Mouse (Mus musculus): ENCODE data around the gene Tial1.
A peak's percentile ranks its signal among the peaks of the same experiment; 100 is the strongest.

Gene Tial1

GRCm38 (mm10) chr7:128417226-128417929 lies 44.1 kb downstream of the Tial1 start:
- DNase-seq (ENCODE audit: low read depth, low spot score) = no peak

DNA sequence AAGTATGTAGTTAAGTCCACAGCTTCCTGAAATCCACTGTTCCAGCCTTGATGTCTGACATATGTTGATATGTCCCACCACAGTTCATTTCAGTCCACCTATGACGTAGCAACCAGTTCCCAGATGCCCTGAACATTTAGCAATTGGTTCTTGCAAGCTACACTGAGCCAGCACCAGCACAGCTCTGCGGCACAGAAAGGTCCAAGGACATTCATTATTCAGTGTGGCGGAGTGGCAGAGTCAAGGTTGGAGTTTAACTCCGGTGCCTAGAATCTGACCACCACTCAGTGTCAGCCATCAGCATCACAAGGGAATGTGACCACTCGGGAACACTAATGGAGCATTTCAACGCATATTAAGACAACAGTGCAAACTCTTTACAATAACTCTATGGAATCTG lies 44.9 kb downstream of the Tial1 start:
- DNase-seq (ENCODE audit: low read depth, low spot score) = no peak

DNA sequence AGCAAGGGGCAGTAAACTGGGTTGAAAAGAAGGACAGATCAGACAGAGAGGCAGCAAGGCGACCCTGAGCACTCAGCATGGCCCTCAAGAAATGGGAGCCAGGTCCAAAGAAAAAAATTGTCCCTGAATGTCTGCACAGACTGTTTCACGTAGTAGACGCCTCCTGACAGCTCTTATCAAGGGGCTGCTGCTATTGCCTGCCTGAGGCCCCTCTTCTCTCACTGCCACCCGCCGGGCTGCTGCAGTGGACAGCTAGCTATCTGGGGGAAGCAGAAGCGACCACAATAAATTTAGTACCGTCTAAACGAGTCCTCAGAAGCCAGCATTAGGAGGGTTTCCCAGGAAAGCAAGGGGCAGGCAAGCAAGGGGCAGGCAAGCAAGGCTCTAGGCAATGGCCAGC lies 47.1 kb downstream of the Tial1 start:
- no peak for DNase-seq (ENCODE audit: low read depth, low spot score)

GRCm38 (mm10) chr7:128412071-128412833 lies 49.3 kb downstream of the Tial1 start:
- no peak for DNase-seq (ENCODE audit: low read depth, low spot score)

DNA sequence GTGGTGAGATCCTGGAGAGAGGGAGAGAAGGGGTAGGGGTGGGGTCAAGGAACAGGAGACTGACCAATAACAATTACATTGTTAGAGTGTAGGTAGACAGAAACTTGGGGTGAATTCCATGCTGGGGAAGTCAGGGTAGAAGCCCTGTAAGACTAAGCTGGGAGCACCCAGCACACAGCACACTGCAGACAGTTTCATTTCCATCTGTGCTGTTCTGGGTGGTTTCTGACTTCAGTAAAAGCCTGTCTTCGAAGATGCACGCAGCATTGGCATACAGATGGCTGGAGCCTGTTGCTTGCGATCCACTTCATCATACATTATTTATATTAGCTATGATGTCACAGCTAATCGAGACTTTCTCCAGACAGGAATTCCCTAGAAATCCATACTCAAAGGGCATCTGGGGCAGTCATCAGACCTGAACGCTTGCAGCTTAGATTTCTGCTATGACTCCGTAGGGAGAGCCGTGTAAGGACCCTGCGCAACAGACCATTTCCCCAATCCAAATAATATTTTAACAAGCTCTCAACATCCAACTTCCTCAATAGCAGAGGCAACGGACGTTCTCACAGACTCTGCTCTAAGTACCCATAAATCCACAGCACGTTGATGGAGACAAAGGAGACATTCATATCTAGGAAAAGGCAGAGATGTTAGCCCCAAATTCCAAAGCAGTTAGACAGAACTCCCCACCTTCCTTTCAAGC lies 50.7 kb downstream of the Tial1 start:
- peak; percentile 27 for DNase-seq (ENCODE audit: low read depth, low spot score)

- no peak for DNase-seq (ENCODE audit: low read depth, low spot score)
These were observed 53.3 kb downstream of the Tial1 start for GRCm38 (mm10) chr7:128408265-128408664.

- DNase-seq (ENCODE audit: low read depth, low spot score) = no peak
These were observed 57.5 kb downstream of the Tial1 start for GRCm38 (mm10) chr7:128403988-128404387.

DNA sequence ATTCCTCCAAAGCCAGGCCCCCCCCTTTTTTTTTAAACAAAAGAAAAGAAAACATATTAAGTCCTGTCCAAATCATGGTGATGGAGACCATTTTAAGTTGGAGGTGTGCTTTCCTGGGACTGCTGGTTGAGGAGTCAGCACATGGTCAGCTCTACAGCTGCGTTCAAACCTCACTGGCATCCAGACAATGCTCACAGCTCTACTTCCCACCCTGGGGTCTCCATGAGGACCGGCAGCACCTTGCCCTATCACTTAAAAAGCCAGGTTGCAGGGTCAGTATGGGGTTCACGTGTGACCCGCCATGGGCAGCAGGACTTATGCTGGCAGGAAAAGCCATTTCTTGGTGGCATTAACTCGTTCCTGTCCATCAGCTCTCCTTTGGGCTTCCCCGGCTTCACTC lies 57.9 kb downstream of the Tial1 start:
- no peak for DNase-seq (ENCODE audit: low read depth, low spot score)

DNA sequence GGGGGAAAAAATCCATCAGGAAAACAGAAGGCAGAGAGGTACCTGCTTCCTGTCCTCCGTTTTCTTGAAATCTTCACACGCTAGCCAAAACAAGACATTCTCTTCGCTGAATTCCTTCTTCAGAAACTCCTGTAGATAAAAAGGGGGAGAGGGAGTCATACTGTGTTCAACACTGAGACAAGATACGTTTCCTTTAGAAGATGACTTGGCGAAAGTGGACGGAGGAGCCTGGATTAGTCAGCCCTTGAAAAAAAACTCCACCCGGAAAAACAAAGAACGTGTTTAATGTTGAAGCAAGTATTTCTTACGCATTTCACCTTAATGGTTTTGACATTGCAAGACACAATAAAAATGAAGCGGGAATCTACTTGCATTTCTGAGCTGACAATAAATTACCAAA lies 58.4 kb downstream of the Tial1 start:
- no peak for DNase-seq (ENCODE audit: low read depth, low spot score)

GRCm38 (mm10) chr7:128402577-128402976 lies 58.9 kb downstream of the Tial1 start:
- DNase-seq (ENCODE audit: low read depth, low spot score) = no peak

DNA sequence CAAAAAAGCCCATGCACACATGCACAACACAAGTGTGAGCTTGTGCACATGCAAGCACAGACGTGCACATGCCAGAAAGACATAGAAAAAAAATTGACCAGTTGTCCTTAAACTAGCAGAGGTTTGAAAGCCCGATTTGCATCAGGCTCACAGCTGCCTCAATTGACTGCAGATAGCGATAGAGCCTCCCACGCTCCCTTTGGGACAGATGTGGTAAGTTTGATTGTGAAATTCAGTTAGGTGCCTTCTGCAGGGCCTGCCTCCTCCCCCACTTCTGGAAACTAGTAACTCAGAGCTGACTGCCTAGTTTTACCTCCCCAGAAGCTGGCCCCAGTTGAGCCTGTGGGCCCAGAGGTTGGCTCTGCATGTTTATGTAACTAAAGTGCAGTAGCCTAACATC lies 62.9 kb downstream of the Tial1 start:
- no peak for DNase-seq (ENCODE audit: low read depth, low spot score)

- DNase-seq (ENCODE audit: low read depth, low spot score) = no peak
These were observed 64.5 kb downstream of the Tial1 start for GRCm38 (mm10) chr7:128397066-128397465.

DNA sequence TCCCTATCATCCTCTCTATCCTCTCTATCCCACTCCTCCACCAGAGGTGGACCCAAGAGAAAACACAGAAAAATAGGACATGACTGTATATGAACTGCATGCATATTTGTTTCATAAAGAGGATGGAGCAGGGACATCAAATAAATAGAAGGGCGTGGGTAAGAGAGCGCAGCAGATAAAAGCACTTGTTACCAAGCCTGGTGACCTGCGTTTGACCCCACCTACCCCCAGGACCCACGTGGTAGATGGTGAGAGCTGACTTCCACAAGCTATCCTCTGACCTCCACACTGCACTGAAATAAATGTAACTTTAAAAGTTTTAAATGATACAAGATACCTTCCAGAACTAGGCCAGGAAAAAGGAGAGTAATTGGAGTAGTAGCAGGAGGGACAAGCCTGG lies 67.8 kb downstream of the Tial1 start:
- no peak for DNase-seq (ENCODE audit: low read depth, low spot score)

- no peak for DNase-seq (ENCODE audit: low read depth, low spot score)
These were observed 68.6 kb downstream of the Tial1 start for GRCm38 (mm10) chr7:128392972-128393314.

DNA sequence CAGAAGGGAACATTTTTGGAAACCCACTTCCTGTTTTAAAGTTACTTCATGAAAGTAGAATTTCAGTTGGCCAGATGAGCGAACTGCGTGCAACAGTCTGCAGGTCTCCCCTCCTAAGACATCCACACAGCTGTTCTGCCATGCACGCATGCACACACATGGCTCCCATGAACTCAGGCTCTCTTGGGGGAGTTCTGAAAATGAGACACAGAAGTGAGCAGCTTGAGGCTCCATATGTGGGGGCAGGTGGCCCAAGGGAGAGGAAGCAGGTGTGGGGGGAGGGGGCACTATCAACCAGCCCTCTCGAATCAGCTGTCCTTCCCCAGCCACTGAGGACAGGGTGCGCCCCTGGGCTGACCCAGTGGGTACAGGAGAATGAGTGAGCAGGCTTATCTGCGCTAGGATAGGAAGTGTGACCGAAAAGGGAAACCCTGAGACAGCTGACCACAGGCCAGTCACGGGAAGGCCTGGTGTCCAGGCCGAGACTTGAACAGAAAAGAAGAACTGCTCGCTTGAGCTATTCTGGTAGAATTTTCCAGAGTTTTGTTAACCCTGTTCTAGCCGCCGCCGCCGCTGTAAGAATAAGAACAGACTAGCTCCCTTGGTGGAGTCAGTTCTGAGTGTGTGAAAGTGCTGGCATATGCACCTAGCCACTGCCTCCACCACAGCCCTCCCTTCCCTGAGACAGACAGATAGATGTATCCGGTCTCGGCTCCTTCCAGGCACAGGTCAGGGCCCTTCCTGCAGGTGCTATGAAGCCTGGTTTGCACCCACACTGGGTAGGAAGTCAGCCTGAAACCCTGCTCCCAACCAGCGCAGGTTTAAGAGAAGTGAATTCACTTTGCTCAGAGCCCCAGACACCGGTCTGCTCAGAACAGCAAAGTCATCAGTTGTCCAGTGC lies 69.2 kb downstream of the Tial1 start:
- DNase-seq (ENCODE audit: low read depth, low spot score) = no peak

DNA sequence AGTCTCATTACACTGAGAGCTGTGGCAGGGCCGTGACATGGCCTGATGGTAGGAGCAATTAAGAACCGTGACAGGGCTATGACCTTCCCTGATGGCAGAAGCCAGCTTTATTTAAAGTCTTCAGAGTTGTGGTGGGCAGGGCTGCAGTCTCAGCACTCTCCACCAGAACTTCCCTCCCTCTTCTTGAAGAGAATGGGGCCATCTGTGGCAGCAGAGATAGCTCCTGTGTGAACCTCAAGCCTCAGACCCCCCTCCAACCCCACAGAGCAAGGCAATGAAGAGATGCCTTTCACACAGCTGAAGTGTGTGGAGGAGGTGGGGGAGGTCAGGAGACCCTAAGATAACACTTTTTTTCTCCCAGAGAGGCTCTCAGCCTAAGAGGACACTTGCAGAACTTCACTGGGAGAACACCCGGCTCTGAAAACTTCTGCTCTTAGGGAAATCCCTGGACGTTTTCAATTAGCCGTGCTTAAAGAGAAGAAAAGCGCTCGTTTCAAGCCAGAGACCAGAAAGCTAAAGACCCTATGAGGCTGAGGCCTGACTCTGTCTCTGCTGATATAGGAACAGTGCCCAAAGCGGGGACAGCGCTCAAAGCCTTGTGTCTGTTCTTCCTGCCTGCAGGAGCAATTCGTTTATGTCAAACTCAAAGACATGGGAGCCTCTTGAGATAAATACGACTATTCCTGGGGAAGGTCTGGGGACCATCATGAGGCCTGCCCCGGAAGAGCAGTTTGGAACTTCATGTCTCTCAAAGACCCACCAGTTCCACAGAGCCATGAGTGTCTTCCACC lies 70.1 kb downstream of the Tial1 start:
- DNase-seq (ENCODE audit: low read depth, low spot score) = no peak
